Comparison of ENCODE assay signal across 7 mouse cellular contexts in the genomic region with DNA sequence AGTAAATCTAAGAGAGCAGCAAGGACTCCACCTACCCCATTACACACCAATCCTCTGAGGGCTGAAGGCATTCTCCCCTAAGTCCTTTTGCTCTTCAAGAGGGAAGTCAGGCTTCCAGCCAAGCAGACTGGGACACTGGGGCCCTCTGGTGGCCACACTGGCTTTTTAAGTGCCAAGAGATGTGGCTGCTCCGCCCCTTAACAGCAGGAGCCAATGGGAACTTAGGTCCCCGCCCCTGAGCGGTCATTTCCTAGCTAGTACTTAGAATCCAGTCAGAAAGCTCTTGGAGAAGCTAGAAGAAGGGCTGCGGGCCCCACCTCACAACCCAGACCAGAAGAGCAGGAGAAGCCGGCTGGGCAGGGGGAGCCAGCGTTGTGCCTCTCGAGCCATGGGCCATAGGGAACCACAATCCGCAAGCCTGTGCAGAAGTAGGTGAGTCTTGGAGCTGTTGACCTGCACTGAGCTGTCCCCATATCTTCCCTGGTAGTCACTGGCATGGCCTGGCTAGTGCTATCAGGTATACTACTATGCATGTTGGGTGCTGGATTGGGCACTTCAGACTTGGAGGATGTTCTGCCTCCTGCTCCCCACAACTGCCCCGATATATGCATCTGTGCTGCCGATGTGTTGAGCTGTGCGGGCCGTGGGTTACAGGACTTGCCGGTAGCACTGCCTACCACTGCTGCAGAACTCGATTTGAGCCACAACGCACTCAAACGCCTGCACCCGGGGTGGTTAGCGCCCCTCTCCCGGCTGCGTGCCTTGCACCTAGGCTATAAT. TPM values are rescaled to one million over a fixed set of nuclear protein-coding genes. Genes with fewer than 3 reads are reported as not detected.
DNase-seq lines count a peak whose midpoint lies in the region; ATAC-seq lines count a peak whose summit lies in the region.

Amigo3 (plus strand) TSS at position 275 of the 780 bp plus-strand sequence.

- H3K36me3 ChIP-seq in embryonic facial prominence, embryonic 12.5 days, result peaks cover 63% of the 10 kb centered on the region
- H3K36me3 ChIP-seq in limb, embryonic 11.5 days (ENCODE audit: control insufficient read depth, insufficient read depth, low read length), result peaks cover 17% of the 10 kb centered on the region
- peaks cover 68% of the 10 kb centered on the region for H3K36me3 ChIP-seq in midbrain, embryonic 14.5 days (ENCODE audit: control insufficient read depth, insufficient read depth, low read length)

- peak within 1 kb of the TSS; percentile 70 for H3K27ac ChIP-seq in embryonic facial prominence, embryonic 12.5 days
- H3K27ac ChIP-seq in limb, embryonic 11.5 days (replicated peaks; ENCODE audit: low read depth, low read length), result no peak within 1 kb of the TSS
- H3K27ac ChIP-seq in midbrain, embryonic 14.5 days (replicated peaks; ENCODE audit: low read depth, low read length), result no peak within 1 kb of the TSS

- ATAC-seq in embryonic facial prominence, embryonic 12.5 days (ENCODE audit: insufficient number of reproducible peaks, insufficient read depth, low FRiP score, low TSS enrichment), result peak; percentile 52
- ATAC-seq in limb, embryonic 11.5 days (ENCODE audit: insufficient number of reproducible peaks, low FRiP score, low TSS enrichment, low read depth), result peak; percentile 14; the same call in 1 of the 2 replicates
- peak; percentile 46; the same call in 1 of the 2 replicates for ATAC-seq in midbrain, embryonic 14.5 days (ENCODE audit: low FRiP score, low TSS enrichment)

- no peaks in the 10 kb centered on the region for H3K27me3 ChIP-seq in embryonic facial prominence, embryonic 12.5 days
- no peaks in the 10 kb centered on the region for H3K27me3 ChIP-seq in limb, embryonic 11.5 days (ENCODE audit: control insufficient read depth, insufficient read depth, low read length)
- H3K27me3 ChIP-seq in midbrain, embryonic 14.5 days (ENCODE audit: control insufficient read depth, insufficient read depth, low read length), result no peaks in the 10 kb centered on the region

- H3K4me1 ChIP-seq in embryonic facial prominence, embryonic 12.5 days, result peaks cover 26% of the 10 kb centered on the region
- H3K4me1 ChIP-seq in limb, embryonic 11.5 days (ENCODE audit: control insufficient read depth, insufficient read depth, low read length), result peaks cover 7% of the 10 kb centered on the region; the same call in 1 of the 2 replicates
- 0 out of 2 replicates have a peak, but pooled peaks cover 6% of the 10 kb centered on the region for H3K4me1 ChIP-seq in midbrain, embryonic 14.5 days (ENCODE audit: control insufficient read depth, insufficient read depth, low read length)

- H3K4me3 ChIP-seq in embryonic facial prominence, embryonic 12.5 days, result 0 out of 2 replicates have a peak within 1 kb of the TSS, but pooled peaks have one; percentile 7
- H3K4me3 ChIP-seq in limb, embryonic 11.5 days (ENCODE audit: low read depth, low read length), result no peak within 1 kb of the TSS
- H3K4me3 ChIP-seq in midbrain, embryonic 14.5 days (replicated peaks; ENCODE audit: low read depth, low read length), result no peak within 1 kb of the TSS

- 0 out of 2 replicates have a peak within 1 kb of the TSS, but pooled peaks have one; percentile 2 for H3K9ac ChIP-seq in embryonic facial prominence, embryonic 12.5 days
- H3K9ac ChIP-seq in limb, embryonic 11.5 days (ENCODE audit: low read length), result no peak within 1 kb of the TSS
- no peak within 1 kb of the TSS for H3K9ac ChIP-seq in midbrain, embryonic 14.5 days (replicated peaks; ENCODE audit: low read length)

- 55% methylated on average over 20 of the region's 20 CpGs for WGBS in embryonic facial prominence, embryonic 12.5 days
- WGBS in limb, embryonic 11.5 days, result 58% methylated on average over 20 of the region's 20 CpGs
- WGBS in midbrain, embryonic 14.5 days, result 55% methylated on average over 20 of the region's 20 CpGs

- DNase-seq in adrenal gland, postnatal 25 days, result peak; percentile 95
- DNase-seq in heart, adult 11 months, result peak; percentile 99
- DNase-seq in kidney, adult 18-20 months, result peak; percentile 99
- peak; percentile 98 for DNase-seq in limb, embryonic 11.5 days (ENCODE audit: low spot score)
- DNase-seq in midbrain, embryonic 14.5 days, result peak; percentile 96
- DNase-seq in spleen, adult 18-20 months, result peak; percentile 90 to 96

- H3K9me3 ChIP-seq in embryonic facial prominence, embryonic 12.5 days, result no peaks in the 10 kb centered on the region
- no peaks in the 10 kb centered on the region for H3K9me3 ChIP-seq in limb, embryonic 11.5 days (ENCODE audit: control insufficient read depth, low read length)
- H3K9me3 ChIP-seq in midbrain, embryonic 14.5 days (ENCODE audit: control insufficient read depth, low read length), result no peaks in the 10 kb centered on the region

- H3K4me2 ChIP-seq in embryonic facial prominence, embryonic 12.5 days (replicated peaks), result peak within 1 kb of the TSS; percentile 36
- 0 out of 2 replicates have a peak within 1 kb of the TSS, but pooled peaks have one; percentile 15 for H3K4me2 ChIP-seq in limb, embryonic 11.5 days (ENCODE audit: low read depth, severe bottlenecking)
- peak within 1 kb of the TSS; percentile 39 for H3K4me2 ChIP-seq in midbrain, embryonic 14.5 days (ENCODE audit: low read length)

RNA-seq across cellular contexts. Expression of gene Amigo3, which starts in this region (rescaled TPM):
- 3.5 and 9.6 TPM in 2 replicates for total RNA-seq in adrenal gland, postnatal 25 days (2021)
- 3.1 and 4.2 TPM in 2 replicates for polyA plus RNA-seq in embryonic facial prominence, embryonic 12.5 days (2016; fragmentation: Nextera tagmentation; extraction: Ambion mirVana)
- polyA plus RNA-seq in limb, embryonic 11.5 days (2014; fragmentation: Nextera tagmentation; extraction: Ambion mirVana), result 1.7 and 1.9 TPM in 2 replicates
- 2.4 and 3.5 TPM in 2 replicates for polyA plus RNA-seq in midbrain, embryonic 14.5 days (2014; fragmentation: Nextera tagmentation; extraction: Ambion mirVana)
